Mouse (Mus musculus): ENCODE data around the gene Gm49776.

GRCm38 (mm10) chr16:18249364-18249967 lies 8.7 kb downstream of the Gm49776 start:
- TF ChIP-seq GATA1 (IDR thresholded peaks at IDR 0.05; ENCODE audit: borderline replicate concordance, low read length) (no peak), FLI1 (IDR thresholded peaks at IDR 0.05; ENCODE audit: low read length) (no peak)
